Mouse (Mus musculus) hindbrain, embryonic 16.5 days (tissue): Measurements from ENCODE around the gene Tamm41. TPM values are rescaled to one million over a fixed set of nuclear protein-coding genes. Genes with fewer than 3 reads are reported as not detected.
A peak's percentile ranks its signal among the peaks of the same experiment; 100 is the strongest.

Experiments
- ATAC-seq: fragments of 200-750 bp; cut with Nextera tagmentation; 2 replicates; pipeline ENCODE4 v1.8.0; 2017; ENCODE audit warnings: moderate TSS enrichment, moderate library complexity
- H3K27ac ChIP-seq: fragments of 300-500 bp; sonication (generic); 2 replicates; pipeline ENCODE4 v1.5.1; 2014; ENCODE audit warnings: low read depth, mild to moderate bottlenecking, control low read depth, low read length, moderate library complexity
- H3K27me3 ChIP-seq: fragments of 300-500 bp; sonication (generic); replicated peaks from 2 replicates; pipeline ENCODE4 v1.6.1; 2014; ENCODE audit warnings: low read length; ENCODE audit not compliant: control insufficient read depth, insufficient read depth
- H3K36me3 ChIP-seq: fragments of 300-500 bp; sonication (generic); 2 replicates; pipeline ENCODE4 v1.6.1; 2014; ENCODE audit warnings: mild to moderate bottlenecking, low read length, moderate library complexity, mixed read lengths; ENCODE audit not compliant: control insufficient read depth, insufficient read depth
- H3K4me1 ChIP-seq: fragments of 300-500 bp; sonication (generic); 2 replicates; pipeline ENCODE4 v1.6.1; 2014; ENCODE audit warnings: low read depth, low read length; ENCODE audit not compliant: control insufficient read depth, insufficient read depth
- H3K4me2 ChIP-seq: fragments of 300-500 bp; sonication (generic); 2 replicates; pipeline ENCODE4 v1.6.1; 2014; ENCODE audit warnings: mild to moderate bottlenecking, low read length, control low read depth, moderate library complexity
- H3K4me3 ChIP-seq: fragments of 300-500 bp; sonication (generic); 2 replicates; pipeline ENCODE4 v1.5.1; 2014; ENCODE audit warnings: mild to moderate bottlenecking, low read length, control low read depth, moderate library complexity
- H3K9ac ChIP-seq: fragments of 300-500 bp; sonication (generic); 2 replicates; pipeline ENCODE4 v1.6.1; 2014; ENCODE audit warnings: low read depth, mild to moderate bottlenecking, control low read depth, low read length, moderate library complexity
- H3K9me3 ChIP-seq: fragments of 300-500 bp; sonication (generic); 2 replicates; pipeline ENCODE4 v1.6.1; 2014; ENCODE audit warnings: mild to moderate bottlenecking, low read length, moderate library complexity; ENCODE audit not compliant: control insufficient read depth
- WGBS: fragments of 180-500 bp; shearing (Covaris S2); extraction: QIAGEN DNeasy Blood & Tissue Kit; methylation state at CpG from one replicate; pipeline ENCODE4 v1.1.7; 2014; 5-methylcytosine and 5-hydroxymethylcytosine counted together
- polyA plus RNA-seq: library from polyadenylated mRNA; unstranded; fragments of >200 nt; fragmentation: Nextera tagmentation; extraction: Ambion mirVana; gene quantifications from 2 replicates; pipeline ENCODE4 v1.2.1, GENCODE M21; 2015

Gene Tamm41
- polyA plus RNA-seq, 1 experiment from 2014 or later = 48.6 TPM

- no peak overlapping the region for H3K4me3 ChIP-seq
- 82% methylated on average over 2 of the region's 2 CpGs for WGBS
- no peaks in the 10 kb centered on the region for H3K27me3 ChIP-seq
- H3K4me1 ChIP-seq = no peaks in the 10 kb centered on the region
- H3K36me3 ChIP-seq = peaks cover 21% of the 10 kb centered on the region
- ATAC-seq = no peak
- no peak overlapping the region for H3K27ac ChIP-seq
- H3K9me3 ChIP-seq = no peaks in the 10 kb centered on the region
- H3K4me2 ChIP-seq = no peak overlapping the region
- no peak overlapping the region for H3K9ac ChIP-seq
Measured at GRCm38 (mm10) chr6:115030098-115030497, 7.6 kb downstream of the Tamm41 start.

- Histone ChIP-seq H3K4me3 (no peak overlapping the region), H3K27me3 (no peaks in the 10 kb centered on the region), H3K9me3 (no peaks in the 10 kb centered on the region), H3K4me1 (no peaks in the 10 kb centered on the region), H3K9ac (no peak overlapping the region), H3K4me2 (no peak overlapping the region), H3K27ac (no peak overlapping the region), H3K36me3 (peaks cover 24% of the 10 kb centered on the region)
- ATAC-seq = no peak
- 73% methylated on average over 2 of the region's 2 CpGs for WGBS
Measured at GRCm38 (mm10) chr6:115029248-115029647, 8.4 kb downstream of the Tamm41 start.

- H3K4me1 ChIP-seq = no peaks in the 10 kb centered on the region
- no peak overlapping the region for H3K27ac ChIP-seq
- peaks cover 22% of the 10 kb centered on the region for H3K36me3 ChIP-seq
- no peaks in the 10 kb centered on the region for H3K27me3 ChIP-seq
- H3K9me3 ChIP-seq = no peaks in the 10 kb centered on the region
- peak; percentile 67 for ATAC-seq
- H3K4me3 ChIP-seq = no peak overlapping the region
- H3K9ac ChIP-seq = no peak overlapping the region
- 73% methylated on average over 14 of the region's 14 CpGs for WGBS
- H3K4me2 ChIP-seq = no peak overlapping the region
Measured at GRCm38 (mm10) chr6:115027485-115027992, 10.1 kb downstream of the Tamm41 start.

- Histone ChIP-seq H3K4me3 (no peak overlapping the region), H3K4me2 (no peak overlapping the region), H3K9me3 (no peaks in the 10 kb centered on the region), H3K4me1 (no peaks in the 10 kb centered on the region), H3K27me3 (no peaks in the 10 kb centered on the region), H3K9ac (no peak overlapping the region), H3K27ac (no peak overlapping the region), H3K36me3 (peaks cover 10% of the 10 kb centered on the region)
- WGBS = 80% methylated on average over 9 of the region's 9 CpGs
- no peak for ATAC-seq
Measured at GRCm38 (mm10) chr6:115022876-115023275, 14.8 kb downstream of the Tamm41 start.

- Histone ChIP-seq H3K36me3 (no peaks in the 10 kb centered on the region; the same call in none of the 2 replicates), H3K9me3 (no peaks in the 10 kb centered on the region), H3K4me3 (no peak overlapping the region), H3K4me2 (no peak overlapping the region), H3K9ac (no peak overlapping the region), H3K27ac (no peak overlapping the region), H3K4me1 (no peaks in the 10 kb centered on the region), H3K27me3 (no peaks in the 10 kb centered on the region)
- no peak for ATAC-seq
- 92% methylated on average over 13 of the region's 13 CpGs for WGBS
Measured at GRCm38 (mm10) chr6:115015461-115015860, 22.2 kb downstream of the Tamm41 start.

- no peaks in the 10 kb centered on the region; the same call in none of the 2 replicates for H3K36me3 ChIP-seq
- WGBS = 87% methylated on average over 4 of the region's 4 CpGs
- no peaks in the 10 kb centered on the region for H3K4me1 ChIP-seq
- H3K9ac ChIP-seq = no peak overlapping the region
- H3K4me2 ChIP-seq = no peak overlapping the region
- no peak for ATAC-seq
- H3K4me3 ChIP-seq = no peak overlapping the region
- no peak overlapping the region for H3K27ac ChIP-seq
- no peaks in the 10 kb centered on the region for H3K27me3 ChIP-seq
- H3K9me3 ChIP-seq = no peaks in the 10 kb centered on the region
Measured at GRCm38 (mm10) chr6:115013574-115013973, 24.1 kb downstream of the Tamm41 start.

- no peaks in the 10 kb centered on the region for H3K9me3 ChIP-seq
- H3K27me3 ChIP-seq = no peaks in the 10 kb centered on the region
- no peak overlapping the region for H3K9ac ChIP-seq
- no peak overlapping the region for H3K27ac ChIP-seq
- 0 out of 2 replicates have a peak, but pooled peaks cover 2% of the 10 kb centered on the region for H3K4me1 ChIP-seq
- 77% methylated on average over 8 of the region's 8 CpGs for WGBS
- no peak overlapping the region for H3K4me3 ChIP-seq
- no peak for ATAC-seq
- H3K36me3 ChIP-seq = no peaks in the 10 kb centered on the region; the same call in 1 of the 2 replicates
- H3K4me2 ChIP-seq = no peak overlapping the region
Measured at GRCm38 (mm10) chr6:115011792-115012191, 25.9 kb downstream of the Tamm41 start.

GRCm38 (mm10) chr6:115010815-115011214 is 26.9 kb downstream of the Tamm41 start:
- no peak overlapping the region for H3K4me2 ChIP-seq
- H3K4me3 ChIP-seq = no peak overlapping the region
- H3K9ac ChIP-seq = no peak overlapping the region
- no peaks in the 10 kb centered on the region for H3K27me3 ChIP-seq
- no peaks in the 10 kb centered on the region for H3K36me3 ChIP-seq
- H3K27ac ChIP-seq = no peak overlapping the region
- ATAC-seq = no peak
- WGBS = 91% methylated on average over 9 of the region's 9 CpGs
- H3K9me3 ChIP-seq = no peaks in the 10 kb centered on the region
- H3K4me1 ChIP-seq = 0 out of 2 replicates have a peak, but pooled peaks cover 2% of the 10 kb centered on the region

GRCm38 (mm10) chr6:115010304-115010703 is 27.4 kb downstream of the Tamm41 start:
- Histone ChIP-seq H3K27me3 (no peaks in the 10 kb centered on the region), H3K9ac (no peak overlapping the region), H3K4me3 (no peak overlapping the region), H3K9me3 (no peaks in the 10 kb centered on the region), H3K36me3 (no peaks in the 10 kb centered on the region), H3K4me2 (no peak overlapping the region), H3K27ac (no peak overlapping the region), H3K4me1 (0 out of 2 replicates have a peak, but pooled peaks cover 2% of the 10 kb centered on the region)
- no peak for ATAC-seq
- WGBS = 80% methylated on average over 9 of the region's 9 CpGs
